Mouse (Mus musculus) forebrain, embryonic 15.5 days (tissue): ENCODE data around the gene Etv5. TPM values are rescaled to one million over a fixed set of nuclear protein-coding genes. Genes with fewer than 3 reads are reported as not detected.
"Not testable (repeated sequence)": the region's sequence is repeated elsewhere in the genome, so short reads cannot be mapped to it uniquely, and the experiment has no call there.

ENCODE experiments used
- ATAC-seq: fragments of 200-750 bp; cut with Nextera tagmentation; replicated peaks from 2 replicates; pipeline ENCODE4 v1.8.0; 2017; ENCODE audit warnings: mild to moderate bottlenecking, moderate TSS enrichment, moderate library complexity
- H3K27ac ChIP-seq: fragments of 300-500 bp; sonication (generic); replicated peaks from 2 replicates; pipeline ENCODE4 v1.5.1; 2015; ENCODE audit warnings: mild to moderate bottlenecking, inconsistent platforms
- H3K27me3 ChIP-seq: fragments of 300-500 bp; sonication (generic); 2 replicates; pipeline ENCODE4 v1.6.1; 2015; ENCODE audit warnings: inconsistent platforms
- H3K36me3 ChIP-seq: fragments of 300-500 bp; sonication (generic); 2 replicates; pipeline ENCODE4 v1.6.1; 2015; ENCODE audit warnings: mild to moderate bottlenecking, inconsistent platforms
- H3K4me1 ChIP-seq: fragments of 300-500 bp; sonication (generic); 2 replicates; pipeline ENCODE4 v1.6.1; 2015; ENCODE audit warnings: inconsistent platforms
- H3K4me2 ChIP-seq: fragments of 300-500 bp; sonication (generic); replicated peaks from 2 replicates; pipeline ENCODE4 v1.6.1; 2015; ENCODE audit warnings: mild to moderate bottlenecking, inconsistent platforms
- H3K4me3 ChIP-seq: fragments of 300-500 bp; sonication (generic); 2 replicates; pipeline ENCODE4 v1.5.1; 2015; ENCODE audit warnings: mild to moderate bottlenecking, inconsistent platforms
- H3K9ac ChIP-seq: fragments of 300-500 bp; sonication (generic); replicated peaks from 2 replicates; pipeline ENCODE4 v1.6.1; 2015; ENCODE audit warnings: mild to moderate bottlenecking, inconsistent platforms
- H3K9me3 ChIP-seq: fragments of 300-500 bp; sonication (generic); 2 replicates; pipeline ENCODE4 v1.6.1; 2016; ENCODE audit warnings: inconsistent platforms
- WGBS: fragments of 180-500 bp; shearing (Covaris S2); methylation state at CpG from one replicate; pipeline ENCODE4 v1.1.7; 2015; ENCODE audit warnings: mixed read lengths; 5-methylcytosine and 5-hydroxymethylcytosine counted together
- polyA plus RNA-seq: library from polyadenylated mRNA; unstranded; fragments of >200 nt; fragmentation: Nextera tagmentation; extraction: Ambion mirVana; gene quantifications from 2 replicates; pipeline ENCODE4 v1.2.1, GENCODE M21; 2015

Etv5 gene
- polyA plus RNA-seq, 1 experiment from 2014 or later: 27.2 TPM

GRCm38 (mm10) chr16:22405492-22405891 lies 34.0 kb downstream of the Etv5 start:
- H3K9ac ChIP-seq: no peak overlapping the region
- H3K36me3 ChIP-seq: no peaks in the 10 kb centered on the region
- no peak overlapping the region for H3K4me3 ChIP-seq
- WGBS: 47% methylated on average over 10 of the region's 10 CpGs
- H3K9me3 ChIP-seq: no peaks in the 10 kb centered on the region
- peaks cover 8% of the 10 kb centered on the region; the same call in 1 of the 2 replicates for H3K4me1 ChIP-seq
- no peak for ATAC-seq
- no peak overlapping the region for H3K4me2 ChIP-seq
- no peak overlapping the region; the same call in 1 of the 2 replicates for H3K27ac ChIP-seq
- no peaks in the 10 kb centered on the region for H3K27me3 ChIP-seq

DNA sequence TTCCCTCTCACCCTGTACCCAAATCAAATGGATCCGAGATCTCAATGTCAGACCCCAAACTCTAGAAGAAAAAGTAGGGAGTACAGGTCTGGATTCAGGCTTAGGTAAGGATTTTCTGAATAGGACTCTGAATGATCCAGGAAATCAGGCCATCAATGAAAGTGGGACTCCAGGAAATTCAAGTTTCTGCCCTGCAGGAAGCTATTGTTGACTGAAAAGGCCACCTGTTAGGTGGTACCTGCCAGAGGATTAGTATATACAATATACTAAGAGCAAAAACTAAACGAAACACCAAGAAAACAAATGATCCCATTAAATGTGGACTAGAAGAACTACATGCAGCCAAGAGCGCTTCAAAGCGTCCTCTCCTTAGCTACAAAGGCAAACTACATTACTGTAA lies 35.8 kb downstream of the Etv5 start:
- Histone ChIP-seq H3K36me3 (no peaks in the 10 kb centered on the region), H3K4me1 (peaks cover 8% of the 10 kb centered on the region; the same call in 1 of the 2 replicates), H3K27ac (no peak overlapping the region), H3K9me3 (no peaks in the 10 kb centered on the region), H3K27me3 (no peaks in the 10 kb centered on the region), H3K4me3 (no peak overlapping the region), H3K9ac (no peak overlapping the region), H3K4me2 (no peak overlapping the region)
- ATAC-seq: no peak
- WGBS: 87% methylated on average over 4 of the region's 4 CpGs

GRCm38 (mm10) chr16:22402600-22402999 lies 36.9 kb downstream of the Etv5 start:
- Histone ChIP-seq H3K27ac (no peak overlapping the region), H3K4me2 (no peak overlapping the region), H3K4me1 (peaks cover 8% of the 10 kb centered on the region; the same call in 1 of the 2 replicates), H3K4me3 (no peak overlapping the region), H3K9ac (no peak overlapping the region), H3K27me3 (no peaks in the 10 kb centered on the region), H3K9me3 (no peaks in the 10 kb centered on the region), H3K36me3 (no peaks in the 10 kb centered on the region)
- no peak for ATAC-seq

GRCm38 (mm10) chr16:22400226-22400625 lies 39.3 kb downstream of the Etv5 start:
- Histone ChIP-seq H3K9ac (no peak overlapping the region), H3K36me3 (no peaks in the 10 kb centered on the region), H3K4me2 (no peak overlapping the region), H3K27me3 (no peaks in the 10 kb centered on the region), H3K4me1 (peaks cover under 1% of the 10 kb centered on the region; the same call in 1 of the 2 replicates), H3K4me3 (no peak overlapping the region), H3K27ac (no peak overlapping the region), H3K9me3 (no peaks in the 10 kb centered on the region)
- 70% methylated on average over 6 of the region's 6 CpGs for WGBS
- no peak for ATAC-seq

DNA sequence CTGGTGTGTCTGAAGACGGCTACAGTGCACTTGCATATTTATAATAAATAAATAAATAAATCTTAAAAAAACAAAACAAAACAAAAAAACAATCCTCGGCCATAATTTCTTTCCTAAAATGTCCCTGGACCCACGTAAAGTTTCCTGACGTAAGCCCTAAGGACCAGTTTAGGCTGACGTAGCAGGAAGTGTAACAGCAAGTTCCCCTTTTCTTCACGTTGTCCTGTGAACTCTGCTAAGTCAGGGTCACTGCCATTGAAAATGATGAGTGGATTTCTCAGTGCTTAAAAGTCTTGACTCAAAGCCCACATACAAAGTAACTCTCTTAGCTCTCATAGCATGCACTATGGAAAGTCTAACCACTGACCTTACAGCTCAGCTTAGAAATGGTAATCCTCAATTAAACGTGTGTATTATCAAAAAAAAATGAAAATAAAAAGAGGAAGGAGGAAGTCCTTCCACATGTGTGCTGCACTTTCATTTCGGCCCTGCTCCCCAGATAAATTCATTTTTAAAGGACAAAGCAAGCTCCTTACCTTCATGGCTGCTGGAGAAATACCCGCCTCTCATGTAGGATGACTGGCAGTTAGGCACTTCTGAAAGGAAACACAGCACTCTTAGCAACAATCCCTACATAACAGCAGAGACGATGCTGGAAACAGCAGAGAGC lies 40.6 kb downstream of the Etv5 start:
- H3K4me1 ChIP-seq: no peaks in the 10 kb centered on the region
- H3K4me3 ChIP-seq: no peak overlapping the region
- no peak overlapping the region for H3K9ac ChIP-seq
- WGBS: 88% methylated on average over 10 of the region's 10 CpGs
- no peaks in the 10 kb centered on the region for H3K27me3 ChIP-seq
- no peaks in the 10 kb centered on the region for H3K36me3 ChIP-seq
- no peak for ATAC-seq
- H3K27ac ChIP-seq: no peak overlapping the region
- no peaks in the 10 kb centered on the region for H3K9me3 ChIP-seq
- H3K4me2 ChIP-seq: no peak overlapping the region

DNA sequence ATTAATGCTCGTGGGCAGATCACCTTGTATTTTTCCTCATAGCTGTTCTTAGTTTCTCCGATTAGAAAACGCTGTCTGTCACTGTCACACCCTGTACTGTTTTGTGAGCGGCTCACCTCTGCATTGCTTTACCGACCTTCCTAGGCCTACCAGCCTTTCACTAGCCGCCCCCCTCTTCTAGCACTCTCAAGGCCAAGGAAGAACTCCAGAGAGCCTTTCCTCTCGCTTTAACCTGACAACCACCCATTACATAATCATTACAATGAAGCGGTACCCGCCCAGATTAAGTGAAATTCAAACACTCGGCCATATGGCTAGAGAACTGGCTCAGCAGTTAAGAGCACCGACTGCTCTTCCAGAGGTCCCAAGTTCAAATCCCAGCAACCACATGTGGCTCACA lies 41.2 kb downstream of the Etv5 start:
- no peak overlapping the region for H3K9ac ChIP-seq
- no peak overlapping the region for H3K27ac ChIP-seq
- H3K36me3 ChIP-seq: no peaks in the 10 kb centered on the region
- ATAC-seq: no peak
- H3K4me2 ChIP-seq: no peak overlapping the region
- H3K9me3 ChIP-seq: no peaks in the 10 kb centered on the region
- H3K27me3 ChIP-seq: no peaks in the 10 kb centered on the region
- no peaks in the 10 kb centered on the region for H3K4me1 ChIP-seq
- 87% methylated on average over 11 of the region's 11 CpGs for WGBS
- H3K4me3 ChIP-seq: no peak overlapping the region

DNA sequence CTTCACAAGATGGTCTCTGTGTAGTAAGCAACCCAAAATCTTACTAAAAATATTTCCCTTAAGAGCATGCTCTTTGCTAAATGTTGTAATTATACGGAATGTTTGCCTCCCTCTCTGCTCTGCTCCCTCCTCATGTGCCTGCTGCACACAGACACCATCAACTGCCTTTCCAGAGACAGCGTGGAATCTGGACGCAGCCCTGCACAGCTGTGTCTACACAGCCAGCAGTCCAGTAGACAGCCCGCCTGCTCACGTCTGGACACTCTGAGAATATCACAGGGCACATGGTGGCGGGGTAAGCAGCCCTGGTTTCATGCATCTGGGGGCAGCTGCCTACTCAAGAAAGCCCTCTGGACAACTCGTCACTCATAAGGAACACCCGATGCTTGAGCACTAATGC lies 43.1 kb downstream of the Etv5 start:
- WGBS: 87% methylated on average over 8 of the region's 8 CpGs
- H3K27me3 ChIP-seq: no peaks in the 10 kb centered on the region
- no peak overlapping the region for H3K4me3 ChIP-seq
- H3K4me1 ChIP-seq: no peaks in the 10 kb centered on the region
- H3K27ac ChIP-seq: no peak overlapping the region
- no peaks in the 10 kb centered on the region for H3K36me3 ChIP-seq
- no peaks in the 10 kb centered on the region for H3K9me3 ChIP-seq
- no peak overlapping the region for H3K9ac ChIP-seq
- no peak overlapping the region for H3K4me2 ChIP-seq
- ATAC-seq: no peak

- Histone ChIP-seq H3K4me1 (0 out of 2 replicates have a peak, but pooled peaks cover 2% of the 10 kb centered on the region), H3K27me3 (no peaks in the 10 kb centered on the region), H3K9me3 (no peaks in the 10 kb centered on the region), H3K9ac (no peak overlapping the region), H3K4me3 (no peak overlapping the region), H3K36me3 (no peaks in the 10 kb centered on the region), H3K4me2 (no peak overlapping the region), H3K27ac (no peak overlapping the region)
- WGBS: 73% methylated on average over 15 of the region's 15 CpGs
- ATAC-seq: peak; percentile 44; the same call in 1 of the 2 replicates
These were observed 44.2 kb downstream of the Etv5 start for GRCm38 (mm10) chr16:22395093-22395844.

- Histone ChIP-seq H3K9me3 (no peaks in the 10 kb centered on the region), H3K36me3 (0 out of 2 replicates have a peak, but pooled peaks cover 3% of the 10 kb centered on the region), H3K4me2 (no peak overlapping the region), H3K4me1 (peaks cover 17% of the 10 kb centered on the region), H3K4me3 (no peak overlapping the region), H3K27ac (peak overlapping the region; percentile 80), H3K9ac (no peak overlapping the region), H3K27me3 (no peaks in the 10 kb centered on the region)
- WGBS: 77% methylated on average over 9 of the region's 9 CpGs
- ATAC-seq: no peak
These were observed 49.1 kb downstream of the Etv5 start for GRCm38 (mm10) chr16:22390348-22390897.

GRCm38 (mm10) chr16:22389146-22389911 lies 50.2 kb downstream of the Etv5 start:
- H3K4me2 ChIP-seq: no peak overlapping the region
- peak; percentile 87 for ATAC-seq
- WGBS: 52% methylated on average over 13 of the region's 13 CpGs
- H3K9ac ChIP-seq: no peak overlapping the region
- no peaks in the 10 kb centered on the region for H3K27me3 ChIP-seq
- peak overlapping the region; percentile 80 for H3K27ac ChIP-seq
- peaks cover 17% of the 10 kb centered on the region for H3K4me1 ChIP-seq
- H3K36me3 ChIP-seq: 0 out of 2 replicates have a peak, but pooled peaks cover 3% of the 10 kb centered on the region
- no peak overlapping the region for H3K4me3 ChIP-seq
- no peaks in the 10 kb centered on the region for H3K9me3 ChIP-seq

GRCm38 (mm10) chr16:22387731-22388130 lies 51.8 kb downstream of the Etv5 start:
- Histone ChIP-seq H3K27ac (no peak overlapping the region), H3K36me3 (0 out of 2 replicates have a peak, but pooled peaks cover 3% of the 10 kb centered on the region), H3K4me3 (no peak overlapping the region), H3K4me2 (no peak overlapping the region), H3K9ac (no peak overlapping the region), H3K4me1 (peaks cover 17% of the 10 kb centered on the region), H3K9me3 (no peaks in the 10 kb centered on the region), H3K27me3 (no peaks in the 10 kb centered on the region)
- ATAC-seq: no peak
- 95% methylated on average over 6 of the region's 6 CpGs for WGBS

GRCm38 (mm10) chr16:22382018-22382417 lies 57.5 kb downstream of the Etv5 start:
- H3K36me3 ChIP-seq, ATAC-seq, H3K27ac ChIP-seq, H3K9me3 ChIP-seq, H3K27me3 ChIP-seq, H3K9ac ChIP-seq, H3K4me3 ChIP-seq, H3K4me2 ChIP-seq, H3K4me1 ChIP-seq: not testable (repeated sequence)
- 75% methylated on average over 6 of the region's 7 CpGs for WGBS
